Mouse (Mus musculus) mammary gland, adult 2 months (tissue): Measurements from ENCODE around the gene Olfr55. TPM values are rescaled to one million over a fixed set of nuclear protein-coding genes. Genes with fewer than 3 reads are reported as not detected.

Source experiments
- polyA plus RNA-seq: library from polyadenylated mRNA; depleted of rRNA; stranded (reverse); fragments of >200 nt; gene quantifications from 2 replicates; pipeline ENCODE4 v1.2.3, GENCODE M21; 2012; ENCODE audit warnings: low replicate concordance; rRNA removed

Olfr55 gene
- not detected in 2 replicates for polyA plus RNA-seq

DNA sequence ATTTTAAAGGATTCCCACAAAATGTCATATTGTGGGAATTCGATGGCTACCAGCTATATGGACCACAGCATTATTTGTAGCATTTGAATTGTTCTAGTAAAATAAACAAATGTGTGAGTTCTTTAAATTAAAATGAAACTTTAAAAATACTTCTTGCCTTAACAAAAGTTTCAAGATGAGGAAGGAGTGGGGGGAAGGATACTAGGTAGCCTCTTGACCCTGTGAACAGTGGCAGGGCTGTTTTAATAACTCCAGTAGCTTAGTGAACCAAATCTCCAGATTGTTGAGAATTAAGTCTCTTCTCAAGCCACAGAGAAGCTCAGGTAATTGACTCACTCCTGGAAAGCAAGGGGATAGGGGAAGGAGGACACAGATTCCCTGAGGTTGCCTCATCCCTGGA, at the start of gene Olfr55:
Gene Olfr55, plus strand, starts transcription at position 301 of the 400 bp plus-strand sequence.

DNA sequence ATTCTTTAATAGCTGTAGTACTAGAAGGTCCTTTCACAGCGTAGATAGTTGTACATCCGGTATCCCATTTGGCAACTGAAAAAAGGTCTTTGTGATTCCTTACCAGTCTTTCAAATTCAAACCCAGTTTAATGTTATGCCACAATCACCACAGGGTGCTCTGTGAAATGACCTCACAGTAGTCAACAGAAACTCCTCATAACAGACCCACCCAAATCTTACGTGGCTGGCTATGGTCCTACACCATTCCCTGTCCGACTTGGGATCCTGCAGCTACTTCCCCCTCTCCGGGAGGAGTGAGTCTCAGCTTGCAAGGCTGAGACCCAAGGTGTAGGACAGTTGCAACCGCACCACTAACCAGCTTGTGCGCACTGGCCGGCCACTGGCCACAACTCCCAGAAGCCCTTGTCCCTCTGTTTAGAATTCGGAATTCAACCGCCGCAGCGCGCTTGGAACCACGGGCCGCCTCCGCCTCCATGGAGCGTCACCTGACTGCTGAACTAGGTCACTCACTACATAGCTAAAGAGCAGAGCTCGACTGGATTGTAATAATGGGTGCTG, 28.9 kb upstream of the Olfr55 start, which contains the start of gene Morc2b:
Gene Morc2b, minus strand, starts transcription at position 423 of the 560 bp plus-strand sequence.

DNA sequence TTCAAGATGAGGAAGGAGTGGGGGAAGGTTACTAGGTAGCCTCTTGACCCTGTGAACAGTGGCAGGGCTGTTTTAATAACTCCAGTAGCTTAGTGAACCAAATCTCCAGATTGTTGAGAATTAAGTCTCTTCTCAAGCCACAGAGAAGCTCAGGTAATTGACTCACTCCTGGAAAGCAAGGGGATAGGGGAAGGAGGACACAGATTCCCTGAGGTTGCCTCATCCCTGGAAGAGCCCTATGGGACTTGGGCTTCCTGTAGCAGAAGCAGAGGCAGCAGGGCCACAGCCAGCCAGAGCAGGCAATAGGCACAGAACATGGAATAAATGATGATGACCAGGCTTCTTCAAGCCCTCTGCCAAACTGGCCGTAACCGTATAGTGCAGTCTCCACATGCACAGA, 22.8 kb downstream of the Olfr55 start, which contains the start of gene Olfr239:
Gene Olfr239, plus strand, starts transcription at position 301 of the 400 bp plus-strand sequence.

DNA sequence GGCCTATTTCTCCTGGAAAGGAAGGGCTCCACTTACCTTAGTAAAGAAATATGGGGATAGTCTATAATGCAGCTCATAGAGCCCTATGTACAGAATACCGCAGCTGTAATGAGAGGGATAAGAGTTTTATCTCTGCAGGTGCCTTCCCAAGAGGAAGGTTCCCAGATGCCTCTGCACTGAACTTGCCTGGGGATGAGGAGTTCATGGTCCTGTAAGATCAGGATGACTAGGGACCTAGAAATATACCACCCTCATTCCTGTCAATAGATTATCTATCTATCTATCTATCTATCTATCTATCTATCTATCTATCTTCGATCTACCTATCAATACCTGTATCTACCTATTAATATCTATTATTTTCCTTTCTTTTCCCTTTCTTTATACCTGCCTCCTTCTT, 53.3 kb downstream of the Olfr55 start, which contains the start of gene Olfr1564:
Gene Olfr1564, minus strand, starts transcription at position 101 of the 400 bp plus-strand sequence.

Other genes starting within 250 kb of the Olfr55 start
- gene Cyp4f13, start 221.0 kb upstream of the Olfr55 start, polyA plus RNA-seq = 53.0 and 79.9 TPM in 2 replicates
- gene Zfp472, start 202.6 kb upstream of the Olfr55 start, polyA plus RNA-seq = 0.31 and 1.7 TPM in 2 replicates
- 2.3 and 5.2 TPM in 2 replicates for gene Zfp952, start 175.3 kb upstream of the Olfr55 start, polyA plus RNA-seq
- gene Zfp763, start 135.0 kb upstream of the Olfr55 start, polyA plus RNA-seq = 0.27 and 0.80 TPM in 2 replicates
- gene 4921501E09Rik, start 100.4 kb upstream of the Olfr55 start, polyA plus RNA-seq = not detected in 2 replicates
- gene Zfp563, start 79.1 kb upstream of the Olfr55 start, polyA plus RNA-seq = 1.1 and 1.9 TPM in 2 replicates
- 0.03 TPM in 1 of 2 replicates, not detected in the other for gene Morc2b, start 28.8 kb upstream of the Olfr55 start, polyA plus RNA-seq
- not detected in 2 replicates for gene Olfr239, start 22.9 kb downstream of the Olfr55 start, polyA plus RNA-seq
- gene Olfr1564, start 53.2 kb downstream of the Olfr55 start, polyA plus RNA-seq = 0.29 TPM in 1 of 2 replicates, not detected in the other
- 0.61 and 1.7 TPM in 2 replicates for gene Zfp955a, start 86.7 kb downstream of the Olfr55 start, polyA plus RNA-seq
- gene Olfr63, start 96.2 kb downstream of the Olfr55 start, polyA plus RNA-seq = not detected in 2 replicates
- 1.2 and 2.5 TPM in 2 replicates for gene Zfp955b, start 121.1 kb downstream of the Olfr55 start, polyA plus RNA-seq
- gene Zfp81, start 190.4 kb downstream of the Olfr55 start, polyA plus RNA-seq = 0.70 and 1.8 TPM in 2 replicates
- 0.91 and 2.8 TPM in 2 replicates for gene Zfp101, start 226.2 kb downstream of the Olfr55 start, polyA plus RNA-seq